Mouse (Mus musculus) neutrophil, adult 5-6 weeks (primary cell): ENCODE measurements around the gene Ints7. TPM values are rescaled to one million over a fixed set of nuclear protein-coding genes. Genes with fewer than 3 reads are reported as not detected.

Source experiments
- ATAC-seq: fragments of 151-379, 151-347 bp; 2 replicates; pipeline ENCODE4 v1.8.0; 2017; ENCODE audit warnings: mild to moderate bottlenecking, moderate TSS enrichment; ENCODE audit not compliant: insufficient number of reproducible peaks, poor library complexity, low FRiP score, severe bottlenecking; ENCODE audit errors: extremely low read depth
- total RNA-seq: library from RNA; stranded (forward); fragments of 200-1000 nt; gene quantifications from 2 replicates; pipeline ENCODE4 v1.2.3, GENCODE M21; 2017

Ints7 gene
- total RNA-seq, 1 experiment from 2014 or later: 43.1 TPM

DNA sequence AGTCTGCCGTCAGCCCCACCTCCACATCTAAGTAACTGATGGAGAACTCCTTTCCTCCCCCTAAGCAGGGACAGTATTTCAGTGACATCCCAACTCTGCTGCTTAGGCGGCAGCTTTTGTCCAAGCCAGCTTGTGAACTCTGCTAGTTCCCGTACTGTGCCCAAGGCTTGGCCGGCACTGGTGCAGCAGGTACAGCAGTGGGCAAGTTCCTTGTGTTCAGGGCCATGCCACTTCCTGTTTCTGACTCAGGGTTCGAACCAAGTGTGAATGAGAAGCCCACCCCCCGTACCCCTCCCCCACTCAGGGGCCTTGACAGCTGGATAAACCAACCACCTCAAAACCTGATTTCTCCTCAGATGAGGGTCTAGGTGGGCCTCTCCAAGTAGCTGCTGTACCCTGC, 49.1 kb downstream of the Ints7 start:
- no peak for ATAC-seq

DNA sequence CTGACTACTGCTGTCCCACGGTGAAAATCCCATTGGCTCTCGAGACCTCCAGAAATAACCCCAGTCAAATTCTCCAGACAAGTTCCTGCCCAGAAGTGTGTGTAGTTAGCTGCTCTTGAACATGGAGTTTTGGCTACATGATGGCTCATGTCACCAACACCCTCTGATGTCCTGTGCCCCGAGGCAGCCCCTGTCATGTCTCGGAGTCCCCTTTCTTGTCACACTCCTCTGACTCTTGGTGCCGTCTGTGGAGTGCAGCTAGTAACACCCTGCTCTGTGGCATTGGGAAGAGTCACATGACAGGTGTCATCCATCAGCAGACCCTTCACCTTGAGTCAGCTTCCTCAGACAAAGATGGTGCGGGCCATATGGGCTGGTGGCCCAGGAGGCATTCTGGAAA, 49.6 kb downstream of the Ints7 start:
- no peak for ATAC-seq

DNA sequence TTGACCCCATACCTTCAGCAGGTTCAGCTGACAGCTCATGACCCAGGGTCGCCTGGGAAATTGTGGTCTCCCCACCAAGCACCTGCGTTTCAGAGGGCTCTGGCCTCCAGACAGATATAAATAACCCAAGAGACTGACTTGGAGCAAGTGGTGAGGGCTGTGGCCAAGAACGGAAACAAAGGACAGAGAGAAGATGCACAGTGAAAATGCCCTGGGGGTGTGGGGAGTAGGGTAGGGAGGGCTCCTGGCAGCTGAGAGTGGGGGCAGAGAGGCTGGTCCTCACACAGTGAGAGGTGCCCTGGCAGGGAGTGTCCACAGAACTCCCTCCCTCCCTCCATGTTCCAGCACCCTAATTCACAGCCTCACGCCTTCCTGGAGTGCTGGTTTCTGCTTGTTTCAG, 50.2 kb downstream of the Ints7 start:
- ATAC-seq: no peak

DNA sequence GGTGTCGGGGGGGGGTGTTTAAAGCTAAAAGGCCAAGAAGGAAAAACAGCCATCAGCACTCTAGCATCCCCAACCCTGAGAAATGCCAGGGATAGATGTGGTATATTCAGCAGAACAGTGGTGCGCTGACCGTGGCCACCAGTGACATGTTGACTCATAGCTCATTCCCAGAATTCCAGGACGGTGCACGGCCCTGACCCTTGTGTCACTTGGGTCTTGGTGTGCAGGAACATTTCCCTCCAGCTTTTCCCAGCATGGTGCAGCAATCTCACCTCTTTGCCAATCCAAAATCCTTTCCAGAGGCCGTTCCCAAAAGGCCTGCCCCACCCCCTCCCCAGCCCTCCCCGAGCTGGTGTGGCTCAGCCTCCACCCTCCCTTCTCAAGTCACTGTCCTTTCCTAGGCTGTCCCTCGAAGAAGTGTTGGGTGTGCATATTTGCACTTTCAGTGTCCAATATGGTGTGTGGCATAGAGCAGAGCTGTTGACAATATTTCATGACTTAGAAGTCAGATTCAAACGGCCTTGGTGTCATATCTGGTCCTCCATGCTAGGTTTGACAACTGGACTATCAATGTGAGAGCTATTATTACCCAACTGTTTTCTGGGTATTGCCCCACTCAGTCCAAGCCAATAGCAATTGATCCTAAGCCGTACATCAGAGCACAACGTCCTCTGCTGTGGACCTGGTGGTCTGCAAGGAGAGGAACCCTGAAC, 53.2 kb downstream of the Ints7 start:
- ATAC-seq: no peak

DNA sequence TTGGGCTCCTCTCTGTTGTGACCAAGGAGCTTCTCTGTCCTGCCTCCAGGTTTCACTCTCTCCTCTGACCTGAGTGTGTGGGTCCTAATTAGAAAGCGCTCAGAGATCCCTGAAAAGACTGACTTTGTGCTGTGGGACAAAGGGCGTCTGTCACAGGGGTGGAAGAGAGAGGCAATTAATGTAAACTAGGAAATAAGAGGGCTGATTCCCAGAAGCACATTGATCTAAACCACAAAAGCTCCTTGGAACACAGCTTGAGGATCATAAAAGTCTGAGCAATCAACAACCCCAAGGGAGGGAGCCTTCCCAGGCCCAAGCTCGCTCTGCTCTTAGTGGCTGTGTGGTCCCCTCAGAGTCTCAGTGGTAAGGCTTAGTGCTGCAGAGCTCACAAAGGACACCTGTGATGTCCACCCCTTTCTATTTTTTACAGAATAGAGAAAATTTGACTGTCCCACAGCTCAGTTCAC, 53.8 kb downstream of the Ints7 start:
- ATAC-seq: no peak

DNA sequence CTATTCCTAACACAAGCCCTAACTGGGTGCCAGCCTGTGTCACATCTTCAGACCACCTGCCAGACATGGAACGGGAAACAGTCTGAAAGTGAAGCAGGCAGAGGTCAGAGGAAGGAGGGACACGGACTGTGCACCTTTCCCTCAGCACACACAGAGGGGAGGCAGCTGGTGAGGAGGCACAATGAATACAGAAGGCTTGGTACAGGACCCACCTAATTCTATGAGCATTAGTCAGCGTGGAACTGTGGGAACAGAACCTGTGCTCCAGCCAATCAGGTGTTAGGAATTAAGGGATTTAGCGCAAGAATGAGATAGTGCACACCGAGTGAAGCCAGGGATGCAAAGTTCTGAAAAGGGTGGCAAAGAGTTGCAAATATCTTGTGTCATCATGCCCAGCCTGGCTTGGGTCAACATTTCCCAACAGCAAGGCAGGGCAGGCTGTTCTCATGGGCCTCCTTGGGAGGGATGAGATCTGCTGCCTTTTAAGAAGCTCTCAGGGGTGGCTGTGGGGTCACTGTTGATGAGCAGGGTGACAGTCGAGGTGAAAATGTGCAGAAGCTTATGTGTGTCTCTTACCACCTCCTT, 57.2 kb downstream of the Ints7 start:
- no peak for ATAC-seq

DNA sequence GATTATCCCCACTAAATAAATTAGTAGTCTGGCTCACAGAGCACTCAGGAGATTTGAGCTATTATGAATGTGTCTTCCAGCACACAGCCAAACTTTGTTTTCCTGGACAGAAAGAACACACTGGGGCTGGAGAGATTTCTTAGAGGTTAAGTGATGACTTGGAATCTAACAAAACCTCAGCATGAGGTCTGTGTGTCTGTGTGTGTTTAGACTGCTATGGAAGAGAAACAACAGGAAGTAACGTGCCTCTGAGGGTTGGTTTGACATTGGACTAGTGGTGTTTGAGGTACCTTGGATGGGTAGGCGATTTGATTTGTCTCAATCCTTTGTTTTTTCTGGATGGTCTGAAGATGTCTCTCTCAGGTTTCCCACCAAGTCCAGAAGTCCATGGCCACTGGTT, 58.7 kb downstream of the Ints7 start:
- ATAC-seq: no peak

DNA sequence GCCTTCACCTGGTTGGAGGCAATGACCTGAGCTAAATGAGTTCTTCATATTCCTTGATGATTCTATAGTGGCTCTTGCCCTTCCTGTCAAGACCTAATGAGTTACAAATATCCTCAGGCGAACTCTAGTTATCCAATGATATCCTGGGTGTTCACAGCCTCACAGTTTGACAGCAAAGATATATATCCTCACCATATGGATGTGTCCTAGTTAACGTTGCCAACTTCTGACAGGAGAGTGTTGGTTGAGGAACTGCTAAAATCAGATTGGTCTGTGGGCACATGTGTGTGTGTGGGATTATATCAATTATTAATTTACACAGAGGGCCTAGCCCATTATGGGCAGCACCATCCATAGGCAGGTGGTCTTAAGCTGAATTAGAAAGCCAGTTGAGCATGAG, 63.0 kb downstream of the Ints7 start:
- no peak for ATAC-seq

DNA sequence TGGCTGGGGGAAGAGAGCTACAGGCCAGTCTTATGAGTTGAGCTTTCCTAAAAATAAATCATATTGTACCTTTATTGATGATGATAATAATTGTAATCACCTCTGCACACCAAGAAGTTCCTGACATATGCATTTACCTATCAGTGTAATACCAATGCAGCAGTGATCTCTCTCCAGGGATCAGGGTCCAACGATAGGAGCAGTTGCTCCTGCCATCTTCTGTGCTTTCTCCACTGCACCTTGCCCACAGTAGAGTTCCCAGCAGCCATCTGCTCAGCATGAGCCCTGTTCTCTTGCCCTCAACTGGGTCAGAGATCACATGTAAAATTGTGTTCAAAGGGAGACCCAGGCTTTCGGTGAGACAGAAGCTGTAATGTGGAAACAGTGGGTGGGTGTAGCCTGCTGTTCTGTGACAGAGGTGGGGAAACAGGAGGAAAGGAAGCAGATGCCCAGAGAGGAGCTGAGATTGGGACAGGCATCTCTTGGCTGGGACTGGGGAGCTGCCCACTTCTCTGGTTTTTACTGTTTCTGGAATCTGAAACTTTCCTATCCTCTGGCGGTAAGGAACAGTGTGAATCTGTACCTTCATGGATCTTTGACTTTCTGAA, 63.9 kb downstream of the Ints7 start:
- no peak for ATAC-seq

DNA sequence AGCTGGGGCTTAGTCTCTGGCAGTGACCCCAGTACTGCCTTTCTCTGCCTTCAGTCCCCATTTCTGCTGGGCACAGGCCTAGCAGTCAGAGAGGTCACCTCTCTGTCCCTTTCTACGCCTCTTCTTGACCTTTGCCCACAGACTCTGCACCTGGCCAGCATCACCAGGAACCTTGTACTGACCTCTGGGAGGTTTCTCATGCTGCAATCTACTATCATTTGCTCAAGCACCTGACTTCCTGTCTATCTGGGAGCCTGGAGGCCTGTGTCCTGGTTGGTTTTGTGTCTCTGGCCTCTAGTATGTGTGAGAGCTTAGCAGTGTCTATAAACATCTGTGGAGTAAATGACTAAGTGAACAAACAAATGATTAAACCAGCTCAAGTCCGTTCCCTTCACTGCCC, 64.7 kb downstream of the Ints7 start:
- ATAC-seq: no peak

DNA sequence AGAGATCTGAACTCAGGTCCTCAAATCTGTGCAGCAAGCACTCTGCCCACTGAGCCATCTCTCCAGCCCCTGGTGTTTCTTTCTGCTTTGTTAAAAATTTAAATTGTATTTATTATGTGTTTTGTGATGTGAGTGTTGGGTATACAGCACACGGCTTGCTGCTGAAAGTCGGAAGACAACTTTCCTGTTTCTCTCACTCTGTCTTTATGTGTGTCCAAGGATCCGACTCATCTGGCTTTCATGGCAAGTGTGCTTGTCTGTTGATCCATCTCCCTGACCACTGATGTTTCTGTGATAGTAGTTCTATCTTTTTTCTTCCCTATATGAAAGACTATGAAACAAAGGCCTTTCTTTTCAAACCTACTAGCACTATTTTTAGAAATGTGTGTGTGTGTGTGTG, 65.4 kb downstream of the Ints7 start:
- ATAC-seq: no peak

DNA sequence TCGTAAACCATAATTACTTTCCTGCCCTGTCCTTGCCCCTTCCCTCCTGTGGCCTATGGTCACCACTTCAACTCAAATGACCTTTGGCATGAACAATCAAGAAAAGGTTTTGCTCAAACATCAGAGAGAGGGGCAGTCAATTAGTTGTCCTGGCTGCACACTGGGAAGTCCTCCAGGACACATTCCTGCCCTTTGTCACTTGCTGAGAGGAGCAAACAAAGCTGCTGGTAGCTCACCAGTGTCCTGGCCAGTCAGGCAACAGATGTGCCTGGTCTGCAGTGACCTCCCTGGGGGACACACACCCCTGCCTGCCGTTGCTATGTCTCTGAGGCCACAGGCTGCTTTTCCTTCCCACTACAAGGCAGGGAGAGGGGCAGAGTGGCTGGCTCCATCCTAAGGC, 66.0 kb downstream of the Ints7 start:
- ATAC-seq: no peak

DNA sequence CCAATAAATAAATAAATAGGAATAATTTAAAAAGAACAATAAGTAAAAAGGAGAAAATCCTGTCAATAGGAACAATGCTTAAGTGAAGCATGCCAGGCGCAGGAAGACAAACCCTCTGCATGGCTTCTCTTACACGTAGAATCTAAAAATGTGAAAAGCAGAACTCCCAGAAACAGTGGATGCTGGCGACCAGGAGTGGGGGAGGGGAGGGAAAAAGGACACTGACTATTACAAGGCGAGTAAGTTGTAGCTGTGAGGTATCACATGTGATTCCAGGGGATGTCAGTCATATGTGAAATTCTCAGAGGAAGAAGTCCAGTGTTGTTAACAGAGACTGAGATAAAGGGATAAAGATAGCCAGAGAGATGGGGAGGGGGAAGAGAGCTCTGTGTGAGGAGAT, 67.5 kb downstream of the Ints7 start:
- no peak for ATAC-seq

DNA sequence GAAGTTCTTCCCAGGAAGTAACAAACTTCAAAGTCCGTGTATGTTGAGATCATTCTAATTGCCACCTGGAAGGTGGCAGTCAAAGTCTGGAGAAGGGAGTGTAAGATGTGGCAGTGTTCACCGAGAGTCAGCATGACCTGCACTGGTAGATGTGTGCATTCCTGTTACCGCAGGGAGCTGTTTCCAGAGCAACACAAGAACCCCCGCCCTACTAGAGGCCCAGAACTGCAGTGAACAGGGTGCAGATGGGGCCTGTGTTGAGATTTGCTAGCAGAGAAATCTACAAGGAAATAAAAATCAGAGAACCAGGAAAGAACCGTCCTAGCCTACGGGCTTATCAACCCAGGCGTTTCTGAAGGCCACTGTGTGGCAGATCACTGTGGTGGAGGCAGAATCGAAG, 70.5 kb downstream of the Ints7 start:
- no peak for ATAC-seq

DNA sequence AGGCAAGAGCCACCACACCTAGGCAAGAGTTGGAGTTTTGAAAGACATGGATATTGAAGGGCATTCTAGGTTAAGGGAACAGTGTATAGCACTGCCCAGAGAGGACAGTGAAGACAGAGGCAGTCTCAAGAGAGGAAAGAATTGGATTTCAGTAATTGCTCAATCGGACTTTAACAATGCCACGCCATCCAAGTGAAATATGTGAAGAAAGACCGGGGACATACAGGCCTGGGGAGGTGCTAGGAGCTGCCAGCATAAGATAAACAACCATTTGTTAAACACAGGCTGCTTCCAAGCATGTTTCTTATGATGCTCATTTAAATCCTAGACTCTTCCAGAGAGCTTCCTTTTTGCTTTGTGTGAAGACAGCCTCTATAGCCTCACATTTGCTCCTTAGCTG, 72.2 kb downstream of the Ints7 start:
- no peak for ATAC-seq

DNA sequence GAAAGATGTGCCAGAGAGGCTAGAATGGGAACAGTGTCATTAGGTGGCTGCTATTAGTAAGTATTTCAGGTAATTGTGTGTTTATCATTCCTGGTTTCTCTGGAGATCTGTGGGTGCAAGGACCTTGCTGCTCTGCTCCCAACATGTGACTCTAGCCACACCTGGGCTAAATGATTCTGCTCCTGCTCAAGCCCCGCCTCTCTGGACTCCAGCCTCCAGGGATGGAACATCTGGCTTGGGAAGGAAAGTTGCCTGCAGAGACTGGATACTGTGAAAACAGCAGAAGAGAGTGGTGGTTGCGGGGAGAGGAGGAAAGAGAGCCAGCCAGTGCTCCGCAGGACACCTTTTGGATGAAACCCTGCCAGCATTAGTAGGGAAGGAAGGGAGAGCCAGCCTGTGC, 84.0 kb downstream of the Ints7 start:
- no peak for ATAC-seq

DNA sequence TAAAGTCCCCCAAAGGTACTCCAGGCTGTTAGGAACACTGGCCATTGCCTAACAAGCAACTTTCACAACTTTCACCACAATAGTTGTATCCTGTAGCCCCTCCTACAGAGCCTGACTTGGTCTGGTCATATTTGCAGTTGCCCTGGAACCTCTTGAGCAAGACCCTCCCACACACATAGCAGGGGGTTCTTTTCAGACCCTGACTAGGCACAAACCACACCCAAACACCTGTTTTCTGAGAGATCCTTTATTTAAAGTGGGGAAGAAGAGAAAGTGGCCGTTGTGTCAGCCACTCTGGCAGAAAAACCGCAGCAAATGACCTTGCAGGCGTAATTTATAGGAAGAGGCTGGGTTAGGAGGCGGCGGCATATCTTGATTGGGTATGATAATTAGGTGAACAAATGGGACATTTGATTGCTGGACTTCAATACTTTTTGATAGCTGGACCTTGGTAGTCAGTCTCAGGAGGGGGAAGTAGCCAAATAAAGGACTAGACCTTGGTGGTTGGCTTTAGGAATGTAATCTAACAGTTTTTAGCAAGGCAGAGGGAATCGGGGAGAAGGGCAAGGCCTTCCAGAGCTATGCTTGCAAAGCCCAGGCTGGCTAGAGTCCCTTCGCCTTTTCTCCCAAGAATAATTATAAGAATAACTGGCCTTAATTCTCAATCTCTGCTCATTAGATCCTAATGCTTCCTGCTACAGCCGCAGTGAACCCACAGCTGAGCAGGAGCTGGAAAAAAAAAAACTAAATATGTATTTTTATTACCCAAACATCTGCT, 85.8 kb downstream of the Ints7 start:
- ATAC-seq: no peak

DNA sequence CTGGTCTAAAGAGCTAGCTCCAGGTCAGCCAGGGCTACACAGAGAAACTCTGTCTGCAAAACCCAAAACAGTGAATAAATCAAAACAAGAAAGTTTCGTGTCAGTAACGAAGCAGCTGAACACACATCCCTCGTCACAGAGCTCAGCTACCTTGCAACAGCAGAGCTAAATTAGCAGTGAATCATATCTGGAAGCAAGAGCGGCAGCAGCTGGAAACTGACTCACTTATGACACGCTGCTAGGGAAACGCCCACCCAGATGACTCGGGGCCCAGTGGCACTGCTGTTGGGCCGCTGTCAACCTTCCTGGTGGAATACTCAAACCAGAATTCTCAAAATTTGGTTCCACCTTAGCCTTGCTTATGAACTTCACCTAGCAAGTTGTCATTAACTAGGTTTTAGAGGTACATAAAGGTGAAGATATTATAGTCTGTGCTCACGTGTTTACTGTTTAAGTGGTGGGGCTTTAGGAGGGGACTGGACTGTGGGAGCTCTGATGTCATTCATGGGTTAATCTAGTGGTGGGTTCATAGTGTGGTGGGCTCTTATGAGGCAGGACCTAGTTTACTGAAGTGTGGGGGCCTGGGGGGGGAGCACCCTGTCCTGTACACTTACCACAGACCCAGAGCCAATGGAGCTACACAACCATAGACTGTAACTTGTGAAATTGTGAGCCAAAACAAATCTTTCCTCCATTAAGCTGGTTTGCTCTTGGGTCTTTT, 86.9 kb downstream of the Ints7 start:
- 0 out of 2 replicates have a peak, but pooled peaks have one; percentile 34 for ATAC-seq

DNA sequence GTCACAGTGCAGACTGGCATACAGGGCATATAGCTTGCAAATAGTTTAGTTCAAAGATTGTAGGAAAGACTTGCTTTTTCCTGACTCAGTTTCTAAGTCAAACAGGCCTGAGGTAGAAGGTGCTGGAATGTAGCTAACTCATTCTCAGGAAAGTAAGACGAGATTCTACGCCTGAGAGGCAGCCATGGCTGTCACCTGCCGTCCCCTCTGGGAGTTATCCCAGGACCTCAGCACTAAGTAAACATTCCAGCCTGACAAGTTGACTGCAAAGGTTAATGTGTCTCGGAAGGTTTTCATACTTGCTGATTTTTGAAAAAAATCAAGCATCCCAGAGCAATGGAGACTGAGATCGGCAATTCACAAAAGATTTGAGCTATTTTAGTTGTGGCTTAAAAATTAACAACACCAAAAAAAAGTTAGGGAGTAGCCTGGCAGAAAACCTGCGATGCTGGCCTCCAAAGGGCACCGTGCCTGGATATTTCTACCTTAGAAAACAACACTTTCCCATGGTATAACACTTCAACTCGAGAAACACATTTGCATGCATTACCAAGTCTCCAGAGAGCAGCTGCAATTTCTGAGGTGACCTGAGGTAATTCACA, 87.6 kb downstream of the Ints7 start:
- no peak for ATAC-seq
